Mouse (Mus musculus) kidney, adult 8-10 months (tissue): ENCODE data around the gene Bag6.

Source experiments
- DNase-seq, 2 experiments: peaks; one replicate each; pipeline ENCODE4 v3.0.0; 2022

The Bag6 gene

DNA sequence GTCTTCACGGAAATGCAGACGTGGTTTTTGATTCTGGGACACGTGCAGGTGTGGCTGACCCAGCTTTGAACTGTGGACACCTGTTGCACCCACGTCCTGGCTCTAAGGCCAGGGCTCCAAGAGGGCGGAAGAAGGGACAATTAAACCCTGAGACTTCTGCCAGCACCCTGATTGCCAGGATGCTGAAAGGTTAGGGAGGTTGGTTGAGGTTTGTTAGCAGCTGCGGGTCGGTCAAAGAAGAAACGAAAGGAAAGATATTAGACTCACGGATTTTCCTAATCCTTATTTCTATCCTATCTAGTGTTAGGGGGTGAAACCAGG lies 61.3 kb downstream of the Bag6 start:
- DNase-seq = no peak
